Mouse (Mus musculus) MEL (cell line): ENCODE measurements around the gene Metap2. TPM values are rescaled to one million over a fixed set of nuclear protein-coding genes. Genes with fewer than 3 reads are reported as not detected.

Experiments
- DNase-seq: peaks from one replicate; pipeline ENCODE4 v3.0.0; 2011; ENCODE audit warnings: low read depth, low spot score
- H3K27ac ChIP-seq: 2 replicates; pipeline ENCODE4 v1.5.1; 2012; ENCODE audit warnings: low read depth, mild to moderate bottlenecking, control low read depth, low read length, moderate library complexity; ENCODE audit not compliant: control insufficient read depth
- H3K27me3 ChIP-seq, 2 experiments: fragments of 150-350 bp in 1 of 2; sonication (generic) in 1 of 2; 2 replicates each; pipeline ENCODE4 v1.6.1; 2012; ENCODE audit warnings: low read length in 2 of 2, mild to moderate bottlenecking in 2 of 2, improper control_type of control experiment in 1 of 2, moderate library complexity in 1 of 2; ENCODE audit not compliant: insufficient read depth in 2 of 2, control insufficient read depth in 1 of 2
- H3K36me3 ChIP-seq, 2 experiments: 2 replicates each; pipeline ENCODE4 v1.6.1; 2012 to 2014; ENCODE audit warnings: low read length in 2 of 2, improper control_type of control experiment in 1 of 2, inconsistent platforms in 1 of 2, mild to moderate bottlenecking in 1 of 2; ENCODE audit not compliant: insufficient read depth in 2 of 2, control insufficient read depth in 1 of 2
- H3K4me1 ChIP-seq, 2 experiments: fragments of 150-350 bp in 1 of 2; sonication (generic) in 1 of 2; 2 replicates each; pipeline ENCODE4 v1.6.1; 2012; ENCODE audit warnings: low read length in 2 of 2, improper control_type of control experiment in 1 of 2, mild to moderate bottlenecking in 1 of 2; ENCODE audit not compliant: insufficient read depth in 2 of 2, control insufficient read depth in 1 of 2
- H3K4me3 ChIP-seq, 2 experiments: fragments of 150-350 bp in 1 of 2; sonication (generic) in 1 of 2; 2 replicates each; pipeline ENCODE4 v1.5.1; 2012; ENCODE audit warnings: low read depth in 2 of 2, low read length in 2 of 2, mild to moderate bottlenecking in 2 of 2, moderate library complexity in 2 of 2, control low read depth in 1 of 2, improper control_type of control experiment in 1 of 2; ENCODE audit not compliant: control insufficient read depth in 1 of 2, insufficient read depth in 1 of 2
- H3K79me2 ChIP-seq: 2 replicates; pipeline ENCODE4 v1.6.1; 2012; ENCODE audit warnings: mild to moderate bottlenecking, low read length, moderate library complexity; ENCODE audit not compliant: control insufficient read depth, poor library complexity, insufficient read depth
- H3K9ac ChIP-seq: 2 replicates; pipeline ENCODE4 v1.6.1; 2012; ENCODE audit warnings: low read depth, mild to moderate bottlenecking, control low read depth, low read length, moderate library complexity; ENCODE audit not compliant: control insufficient read depth, poor library complexity, severe bottlenecking
- H3K9me3 ChIP-seq: fragments of 150-350 bp; sonication (generic); replicated peaks from 2 replicates; pipeline ENCODE4 v1.6.1; 2012; ENCODE audit warnings: mild to moderate bottlenecking, low read length, improper control_type of control experiment, moderate library complexity; ENCODE audit not compliant: insufficient read depth
- CTCF ChIP-seq, 3 experiments: IDR thresholded peaks in 2 of 3; conservative IDR thresholded peaks in 1 of 3; 2 replicates each; pipeline ENCODE4 v1.5.1; 2011 to 2012; ENCODE audit warnings: low read length in 3 of 3, low read depth in 2 of 3, mild to moderate bottlenecking in 2 of 3, improper control_type of control experiment in 1 of 3, inconsistent platforms in 1 of 3, mixed read lengths in 1 of 3, moderate library complexity in 1 of 3; ENCODE audit not compliant: control insufficient read depth in 1 of 3, insufficient read depth in 1 of 3, poor library complexity in 1 of 3, severe bottlenecking in 1 of 3
- E2F4 ChIP-seq: IDR thresholded peaks from 2 replicates; pipeline ENCODE4 v1.6.1; 2011; ENCODE audit warnings: low read depth, low read length, improper control_type of control experiment, borderline replicate concordance
- ELF1 ChIP-seq: IDR thresholded peaks from 2 replicates; pipeline ENCODE4 v1.6.1; 2014; ENCODE audit warnings: low read depth, mild to moderate bottlenecking, inconsistent platforms, low read length, improper control_type of control experiment, moderate library complexity
- ETS1 ChIP-seq: IDR thresholded peaks from 2 replicates; pipeline ENCODE4 v1.6.1; 2012; ENCODE audit warnings: low read depth, mild to moderate bottlenecking, inconsistent platforms, low read length, improper control_type of control experiment, moderate library complexity
- GATA1 ChIP-seq: IDR thresholded peaks from 2 replicates; pipeline ENCODE4 v1.6.1; 2011; ENCODE audit warnings: low read depth, low read length, improper control_type of control experiment
- JUND ChIP-seq: IDR thresholded peaks from 2 replicates; pipeline ENCODE4 v1.6.1; 2011; ENCODE audit warnings: low read depth, mild to moderate bottlenecking, improper control_type of control experiment, low read length
- KAT2A ChIP-seq: conservative IDR thresholded peaks from 2 replicates; pipeline ENCODE4 v1.6.1; 2012; ENCODE audit warnings: low read depth, low read length, improper control_type of control experiment, inconsistent platforms
- MAFK ChIP-seq: IDR thresholded peaks from 2 replicates; pipeline ENCODE4 v1.6.1; 2011; ENCODE audit warnings: low read depth, mild to moderate bottlenecking, low read length, improper control_type of control experiment, borderline replicate concordance
- MEF2A ChIP-seq: IDR thresholded peaks from 2 replicates; pipeline ENCODE4 v1.6.1; 2014; ENCODE audit warnings: low read depth, mild to moderate bottlenecking, inconsistent platforms, low read length, improper control_type of control experiment; ENCODE audit not compliant: poor library complexity, insufficient replicate concordance, severe bottlenecking; ENCODE audit errors: extremely low read depth
- MXI1 ChIP-seq: IDR thresholded peaks from 2 replicates; pipeline ENCODE4 v1.6.1; 2011; ENCODE audit warnings: mild to moderate bottlenecking, low read depth, low read length, improper control_type of control experiment
- POLR2A ChIP-seq, 2 experiments: IDR thresholded peaks; 2 replicates each; pipeline ENCODE4 v1.6.1; 2011 to 2012; ENCODE audit warnings: low read length in 2 of 2, mild to moderate bottlenecking in 2 of 2, control low read depth in 1 of 2, improper control_type of control experiment in 1 of 2, low read depth in 1 of 2, moderate library complexity in 1 of 2; ENCODE audit not compliant: control insufficient read depth in 1 of 2, insufficient read depth in 1 of 2, poor library complexity in 1 of 2
- POLR2AphosphoS5 ChIP-seq: IDR thresholded peaks from 2 replicates; pipeline ENCODE4 v1.6.1; 2012; ENCODE audit warnings: low read depth, borderline replicate concordance, mild to moderate bottlenecking, inconsistent platforms, low read length, moderate library complexity, mixed read lengths
- RCOR1 ChIP-seq: IDR thresholded peaks from 2 replicates; pipeline ENCODE4 v1.6.1; 2012; ENCODE audit warnings: low read depth, mild to moderate bottlenecking, inconsistent platforms, low read length, improper control_type of control experiment
- SMC3 ChIP-seq: IDR thresholded peaks from 2 replicates; pipeline ENCODE4 v1.6.1; 2011; ENCODE audit warnings: low read depth, low read length, improper control_type of control experiment
- TBP ChIP-seq: IDR thresholded peaks from 2 replicates; pipeline ENCODE4 v1.8.0; 2011; ENCODE audit warnings: low read depth, low read length, improper control_type of control experiment
- UBTF ChIP-seq: IDR thresholded peaks from 2 replicates; pipeline ENCODE4 v1.6.1; 2012; ENCODE audit warnings: low read depth, mild to moderate bottlenecking, inconsistent platforms, low read length, improper control_type of control experiment, moderate library complexity, borderline replicate concordance; ENCODE audit not compliant: insufficient read depth
- USF1 ChIP-seq: IDR thresholded peaks from 2 replicates; pipeline ENCODE4 v1.6.1; 2014; ENCODE audit warnings: low read depth, mild to moderate bottlenecking, inconsistent platforms, low read length, improper control_type of control experiment, moderate library complexity
- ZMIZ1 ChIP-seq: IDR thresholded peaks from 2 replicates; pipeline ENCODE4 v1.6.1; 2012; ENCODE audit warnings: low read depth, mild to moderate bottlenecking, inconsistent platforms, low read length, improper control_type of control experiment, moderate library complexity
- ZNF384 ChIP-seq: IDR thresholded peaks from 2 replicates; pipeline ENCODE4 v1.6.1; 2012; ENCODE audit warnings: low read depth, mild to moderate bottlenecking, inconsistent platforms, low read length, improper control_type of control experiment
- polyA plus RNA-seq, 2 experiments: library from polyadenylated mRNA; stranded (reverse) in 1 of 2; unstranded in 1 of 2; fragments of >175 nt in 1 of 2; fragments of >200 nt in 1 of 2; gene quantifications; 2 replicates each; pipeline versions ENCODE4 v1.2.1 to v1.2.4; 2012; ENCODE audit warnings: low replicate concordance in 2 of 2, low read depth in 1 of 2; ENCODE audit not compliant: insufficient read length in 2 of 2, insufficient read depth in 1 of 2, missing spikeins in 1 of 2
- total RNA-seq: library from RNA; depleted of rRNA; stranded (reverse); fragments of 300-350 nt; gene quantifications from 2 replicates; pipeline ENCODE4 v1.2.3, GENCODE M21; 2012

Metap2 gene
- total and polyA plus RNA-seq, 3 experiments: 326 to 2,567 (median 921) TPM

- TF ChIP-seq ELF1 (peak; percentile 50; the same call in 1 of the 2 replicates), KAT2A (no peak), POLR2A (IDR thresholded peaks at IDR 0.05; ENCODE audit: control insufficient read depth in 1 of 2, insufficient read depth in 1 of 2, low read depth in 1 of 2, low read length in 2 of 2, poor library complexity in 1 of 2) (no peak), MAFK (no peak), MEF2A (no peak), UBTF (no peak), ZNF384 (peak; percentile 37; the same call in 1 of the 2 replicates), GATA1 (peak; percentile 29; the same call in 1 of the 2 replicates), USF1 (no peak), TBP (no peak), ZMIZ1 (no peak), RCOR1 (0 out of 2 replicates have a peak, but pooled peaks have one; percentile 21), MXI1 (peak; percentile 28; the same call in 1 of the 2 replicates), E2F4 (no peak), POLR2AphosphoS5 (no peak), JUND (0 out of 2 replicates have a peak, but pooled peaks have one; percentile 51)
- TF ChIP-seq, all 39 proteins: peak for 12
Measured at GRCm38 (mm10) chr10:93818661-93819060, 78.2 kb downstream of the Metap2 start (continued).

DNA sequence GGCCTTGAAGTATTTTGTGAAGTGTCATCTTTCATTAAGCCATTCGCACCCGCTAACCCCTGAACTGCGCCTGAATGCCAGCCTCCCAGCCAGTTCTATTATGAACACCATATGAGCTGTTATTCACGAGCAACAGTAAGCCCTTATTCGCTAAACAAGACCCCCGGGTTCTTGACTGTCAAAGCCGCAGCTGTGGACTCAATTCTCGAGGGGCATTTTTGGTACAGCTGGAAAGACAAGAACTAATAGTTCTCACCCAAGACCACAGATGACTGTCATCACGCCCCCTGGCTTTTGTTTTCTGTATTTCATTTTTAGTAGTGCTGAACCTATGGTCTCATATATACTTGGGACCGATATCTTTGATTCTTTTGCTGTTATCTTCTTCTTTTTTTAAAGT is 83.1 kb downstream of the Metap2 start:
- TF ChIP-seq SMC3 (0 out of 2 replicates have a peak, but pooled peaks have one; percentile 6), CTCF (IDR thresholded peaks at IDR 0.05 in 2 of 3, conservative IDR thresholded peaks at IDR 0.05 in 1 of 3; ENCODE audit: control insufficient read depth in 1 of 3, insufficient read depth in 1 of 3, low read depth in 2 of 3, low read length in 3 of 3, poor library complexity in 1 of 3, severe bottlenecking in 1 of 3) (peak in 2 of 3 experiments; percentile 9 to 17; a peak in 1 of 6 replicates), ETS1 (no peak)
- H3K9ac ChIP-seq: no peak overlapping the region
- no peaks in the 10 kb centered on the region; a peak in 1 of 4 replicates for H3K4me1 ChIP-seq
- H3K9me3 ChIP-seq: no peaks in the 10 kb centered on the region
- no peaks in the 10 kb centered on the region for H3K79me2 ChIP-seq
- H3K27ac ChIP-seq: no peak overlapping the region
- no peak overlapping the region for H3K4me3 ChIP-seq
- DNase-seq: peak; percentile 16
- H3K36me3 ChIP-seq: peaks cover 0 to 3% of the 10 kb centered on the region in 2 experiments; a peak in 1 of 4 replicates
- no peaks in the 10 kb centered on the region; a peak in 3 of 4 replicates for H3K27me3 ChIP-seq
